Mouse (Mus musculus) liver, adult 2 months (tissue): ENCODE results near the gene Dmrtc2.

Source experiments
- CTCF ChIP-seq: fragments of 200-500 bp; IDR thresholded peaks from 2 replicates; pipeline ENCODE4 v1.5.1; 2011; ENCODE audit warnings: low read depth, low read length, control low read depth
- POLR2A ChIP-seq: fragments of 200-500 bp; IDR thresholded peaks from 2 replicates; pipeline ENCODE4 v1.6.1; 2011; ENCODE audit warnings: low read length, control low read depth; ENCODE audit not compliant: insufficient read depth; ENCODE audit errors: extremely low read depth

DNA sequence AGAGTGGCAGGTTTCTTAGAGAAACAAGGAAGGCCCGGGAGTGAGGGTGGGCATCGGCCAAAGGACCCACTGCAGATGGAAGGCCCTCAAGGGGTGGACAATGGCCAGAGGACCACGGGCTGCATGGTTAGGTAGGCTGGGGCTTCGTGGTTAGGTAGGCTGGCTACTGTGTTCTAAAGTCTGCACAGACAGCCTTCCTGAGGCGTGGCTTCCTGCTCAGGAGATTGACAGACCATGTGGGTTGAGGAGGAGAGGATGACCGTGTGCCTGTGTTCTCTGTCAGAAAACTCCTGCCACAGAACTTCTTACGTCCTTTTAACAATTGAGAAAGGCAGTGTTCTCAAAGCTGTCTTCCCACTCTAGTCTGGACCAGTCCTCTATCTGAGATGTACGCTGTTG lies 30.4 kb upstream of the Dmrtc2 start:
- no peak for TF ChIP-seq CTCF
- TF ChIP-seq POLR2A: no peak
